Mouse (Mus musculus) right cerebral cortex, adult 18-20 months (tissue): ENCODE data around the gene Col9a2.

Source experiments
- DNase-seq: peaks from one replicate; pipeline ENCODE4 v3.0.0; 2022; ENCODE audit warnings: mixed read lengths

Gene Col9a2

DNA sequence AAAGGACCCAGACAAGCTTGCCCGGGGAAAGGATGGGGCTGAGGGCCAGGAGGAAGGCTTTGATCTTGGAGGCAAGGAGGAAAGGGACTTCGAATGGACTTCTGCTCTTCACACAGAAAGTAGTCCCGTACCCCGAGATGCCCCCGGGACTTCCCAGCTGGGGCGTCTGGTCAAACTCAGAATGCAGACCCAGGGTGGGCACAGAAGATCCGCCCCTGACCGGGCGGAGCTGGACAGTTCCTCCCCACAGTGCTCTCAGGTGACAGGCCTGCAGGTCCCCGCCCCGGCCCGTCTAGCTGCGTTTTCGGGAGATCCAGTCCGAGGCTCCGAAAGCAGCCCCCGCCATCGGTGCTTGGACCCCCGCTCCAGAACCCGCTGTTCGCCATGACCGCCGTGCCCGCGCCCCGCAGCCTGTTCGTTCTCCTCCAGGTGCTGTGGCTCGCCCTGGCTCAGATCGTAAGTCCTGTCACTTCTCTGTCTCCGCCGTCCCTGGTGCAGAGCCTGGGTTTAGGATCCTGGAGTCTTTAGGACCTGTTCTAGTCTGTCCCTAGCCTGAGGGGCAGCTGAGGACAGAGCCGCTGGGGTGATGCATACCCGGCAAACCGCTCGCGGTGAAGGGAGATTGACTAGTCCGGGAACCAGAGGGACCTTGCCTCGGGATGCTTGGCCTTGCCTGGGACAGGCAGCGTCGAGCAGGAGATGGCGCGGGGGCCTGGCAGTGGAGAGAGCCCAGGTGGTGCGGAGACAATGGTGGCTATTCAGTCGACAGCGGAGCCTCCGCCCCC lies at the start of gene Col9a2:
Col9a2 (plus strand) TSS at position 55 of the 785 bp plus-strand sequence.
- no peak for DNase-seq

DNA sequence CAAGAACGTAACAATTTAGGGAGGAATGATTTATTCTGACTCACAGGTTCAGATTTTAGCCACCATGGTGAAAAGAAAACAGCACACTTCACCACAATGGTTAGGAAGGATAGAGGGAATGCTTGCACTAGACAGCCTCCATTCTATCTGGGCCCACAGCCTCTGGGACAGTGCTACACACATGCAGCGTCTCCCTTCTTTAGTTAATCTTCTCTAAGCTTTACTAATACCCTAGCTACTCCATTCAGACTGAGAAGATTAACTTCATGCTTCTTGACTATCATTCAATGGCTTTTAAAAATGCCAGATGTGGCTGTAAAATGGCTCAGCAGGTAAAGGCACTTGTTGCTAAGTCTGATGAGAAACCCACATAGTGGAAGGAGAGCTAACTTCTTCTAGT lies 46.9 kb upstream of the Col9a2 start:
- no peak for DNase-seq

DNA sequence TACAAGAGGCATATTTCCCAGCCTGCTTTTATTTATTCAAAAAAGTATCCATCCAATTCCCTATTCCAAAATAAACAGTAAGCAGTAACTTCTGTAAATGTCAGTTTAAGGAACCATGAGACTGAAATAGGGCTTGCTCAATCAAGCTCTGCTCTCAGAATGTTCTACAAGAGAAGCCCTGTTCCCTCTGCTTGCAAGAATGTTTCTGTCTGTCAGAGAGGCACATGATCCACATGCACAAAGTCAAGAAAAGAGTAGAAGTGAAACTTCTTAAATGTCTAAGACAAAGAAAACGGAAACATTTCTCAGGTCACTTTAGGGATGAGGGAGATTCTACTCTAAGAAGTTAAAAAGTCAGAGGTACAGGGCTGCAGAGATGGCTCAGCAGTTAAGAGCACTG lies 46.2 kb upstream of the Col9a2 start:
- DNase-seq, result no peak

DNA sequence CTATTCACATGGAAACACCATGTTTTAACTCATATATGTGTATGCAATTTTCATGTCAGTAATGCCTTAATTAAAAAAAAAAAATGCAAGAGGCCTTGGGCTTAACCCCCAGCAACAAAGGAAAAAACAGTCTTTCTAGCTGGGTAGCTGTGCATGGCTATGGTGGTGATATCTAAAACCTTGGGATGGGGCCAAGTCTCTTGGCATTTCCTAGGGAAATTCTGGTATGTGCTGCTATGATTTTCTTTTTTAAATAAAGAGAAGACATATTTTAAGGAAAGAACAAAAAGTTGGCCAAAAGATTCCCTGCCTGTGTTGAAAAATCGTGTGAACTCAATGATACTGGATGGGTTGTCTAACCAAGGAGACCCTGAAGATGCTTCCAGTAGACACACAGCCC lies 43.3 kb upstream of the Col9a2 start:
- no peak for DNase-seq

DNA sequence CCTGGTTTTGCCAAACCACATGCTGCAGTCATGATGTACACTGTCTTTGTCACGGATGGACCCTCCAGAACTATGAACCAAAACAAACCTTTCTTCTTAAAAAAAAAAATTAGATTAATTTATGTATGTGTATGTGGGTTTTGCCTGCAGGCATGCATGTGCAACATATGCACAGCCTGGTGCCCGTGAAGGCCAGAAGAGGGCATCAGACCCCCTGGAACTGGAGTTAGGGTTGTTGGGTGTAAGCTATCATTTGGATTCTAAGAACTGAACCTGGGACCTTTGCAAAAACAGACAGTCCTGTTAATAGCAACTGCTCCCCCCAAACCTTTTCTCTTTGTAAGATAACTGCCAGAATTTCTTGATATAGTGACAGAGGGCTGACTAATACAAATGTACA lies 38.1 kb upstream of the Col9a2 start:
- no peak for DNase-seq

DNA sequence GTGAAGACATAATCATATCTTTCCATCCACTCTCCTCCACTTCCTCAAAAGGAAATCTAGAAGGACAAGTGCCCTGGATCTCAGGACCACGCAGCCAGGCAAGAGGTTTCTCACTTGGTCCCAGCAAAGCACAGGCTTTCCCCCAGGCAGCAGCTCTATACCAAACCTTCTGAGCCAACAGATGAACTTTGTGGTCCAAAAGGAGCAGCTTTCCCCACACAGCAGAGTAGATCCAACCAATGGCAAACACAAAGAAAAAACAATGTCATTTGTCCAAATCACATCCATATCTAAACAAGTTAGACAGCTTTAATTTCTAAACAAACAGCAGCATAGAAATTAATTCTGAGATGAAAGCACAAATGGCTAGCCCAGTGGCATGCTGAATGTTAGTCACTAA lies 37.5 kb upstream of the Col9a2 start:
- no peak for DNase-seq

DNA sequence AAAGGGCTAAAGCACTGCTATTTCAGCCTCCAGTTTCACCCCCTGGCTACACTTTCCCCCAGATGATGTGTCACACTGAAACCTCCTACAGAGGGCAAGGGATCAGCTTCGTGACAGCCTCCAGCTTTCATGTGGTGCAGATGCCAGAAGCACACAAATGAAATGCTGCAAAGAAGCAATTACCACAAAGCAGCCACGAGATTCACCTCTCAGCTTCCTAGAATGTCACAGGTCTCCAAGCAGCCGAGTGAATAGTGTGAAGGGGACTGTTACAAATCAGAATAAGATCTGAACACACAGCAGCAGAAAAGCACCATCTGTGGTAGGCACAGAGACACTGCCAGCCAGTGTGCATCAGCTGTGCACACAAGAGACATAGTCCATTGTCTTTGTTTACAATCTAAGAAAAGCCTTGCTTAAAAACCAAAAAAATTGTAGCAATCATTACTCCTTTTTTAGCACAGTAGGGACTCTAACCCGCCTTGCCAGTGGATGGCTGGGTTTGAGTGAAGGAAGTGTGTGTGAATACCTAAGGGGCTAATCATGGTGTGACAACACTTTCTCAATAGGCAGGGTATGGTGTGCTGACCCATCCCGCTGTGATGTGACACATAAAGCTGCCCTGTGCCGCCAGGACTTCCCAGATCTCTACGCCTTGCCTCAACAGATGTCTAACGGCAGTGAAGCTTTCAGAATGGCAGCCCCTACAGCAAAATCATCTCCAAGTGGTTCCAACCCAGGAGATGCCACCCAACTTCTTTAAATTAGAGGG lies 36.6 kb upstream of the Col9a2 start:
- DNase-seq, result no peak

DNA sequence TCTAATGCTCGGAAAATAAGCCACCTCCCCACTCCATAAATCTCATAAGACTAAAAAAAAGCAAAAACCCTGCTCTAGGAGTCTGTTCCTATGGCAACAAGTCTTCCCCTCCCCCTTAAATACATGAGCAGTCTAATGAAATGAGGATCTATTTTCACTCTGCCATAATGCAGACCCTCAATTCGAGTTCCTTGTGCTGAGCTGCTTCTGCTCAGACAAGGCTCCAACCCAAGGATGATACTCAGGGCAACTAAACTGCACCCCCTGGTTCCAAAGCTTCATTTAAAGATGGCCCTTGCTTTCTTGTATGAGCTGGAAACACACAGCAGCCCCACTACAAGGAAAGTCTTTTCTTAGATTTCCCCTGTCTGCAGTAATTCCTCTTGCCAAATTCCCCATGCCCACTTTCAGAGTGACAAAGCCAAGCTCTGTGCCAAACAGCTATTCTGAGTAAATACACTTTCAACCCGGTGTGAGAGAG lies 35.5 kb upstream of the Col9a2 start:
- no peak for DNase-seq

DNA sequence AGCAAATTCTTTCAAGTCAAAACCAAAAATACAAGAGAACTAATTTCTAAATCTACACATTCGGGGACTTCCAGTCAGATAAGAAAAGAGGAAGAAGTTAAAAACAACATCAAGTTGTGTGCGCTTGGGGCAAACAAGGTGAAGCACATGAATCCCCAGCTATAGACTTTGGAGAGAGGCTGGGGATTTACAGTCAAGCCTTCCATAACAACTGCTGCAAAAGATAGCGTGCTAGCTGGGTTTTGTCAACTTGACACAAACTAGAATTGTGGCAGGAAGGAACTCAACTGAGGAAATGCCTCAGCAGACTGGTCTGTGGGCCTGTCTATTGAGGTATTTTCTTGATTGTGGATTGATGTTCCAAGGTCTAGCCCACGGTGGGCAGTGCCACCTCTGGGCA lies 34.5 kb upstream of the Col9a2 start:
- no peak for DNase-seq

DNA sequence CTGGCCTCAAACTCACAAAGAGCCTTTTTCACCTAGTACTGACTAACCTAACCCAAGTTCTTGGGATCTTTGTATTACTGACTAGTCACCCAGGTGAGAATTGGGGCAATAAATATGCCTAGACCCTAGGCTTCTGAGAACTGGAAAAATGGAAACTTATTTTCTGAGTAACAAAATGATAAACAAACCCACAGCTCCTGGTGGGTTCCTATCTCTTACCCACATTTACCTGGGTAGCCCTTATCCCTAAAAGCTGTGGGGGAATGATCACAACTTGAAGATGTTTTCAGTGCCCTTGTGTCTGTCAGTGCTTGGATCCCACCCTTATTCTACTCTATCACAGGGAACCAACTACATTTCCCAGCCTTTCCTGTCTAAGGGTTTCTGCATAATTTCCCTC lies 32.2 kb upstream of the Col9a2 start:
- no peak for DNase-seq

DNA sequence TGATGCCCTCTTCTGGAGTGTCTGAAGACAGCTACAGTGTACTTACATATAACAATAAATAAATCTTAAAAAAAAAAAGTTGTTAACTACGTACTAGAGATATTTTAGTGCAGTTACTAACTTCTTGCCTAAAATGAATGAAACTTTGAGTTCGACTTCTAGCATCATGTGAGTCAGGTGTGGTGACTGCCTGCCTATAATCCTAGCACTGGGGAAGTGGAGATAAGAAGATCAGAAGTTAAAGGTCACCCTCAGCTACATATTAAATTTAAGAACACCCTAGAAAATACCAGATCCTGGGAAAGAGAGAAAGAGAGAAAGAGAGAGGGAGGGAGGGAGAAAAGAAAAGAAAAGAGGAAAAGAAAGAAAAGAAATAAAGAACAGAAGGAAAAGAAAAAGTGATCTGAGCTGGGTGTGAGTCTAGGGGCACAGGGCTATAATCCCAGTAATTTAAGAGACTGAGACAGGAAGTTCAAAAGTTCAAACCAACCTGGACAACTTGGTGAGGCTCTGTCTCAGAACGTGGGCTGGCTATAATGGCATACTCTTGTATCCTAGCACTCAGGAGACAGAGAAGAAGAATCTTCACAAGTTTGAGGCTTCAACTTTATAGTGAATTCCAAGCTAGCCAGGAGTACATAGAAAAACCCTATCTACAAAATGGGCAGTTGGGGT lies 31.0 kb upstream of the Col9a2 start:
- no peak for DNase-seq

DNA sequence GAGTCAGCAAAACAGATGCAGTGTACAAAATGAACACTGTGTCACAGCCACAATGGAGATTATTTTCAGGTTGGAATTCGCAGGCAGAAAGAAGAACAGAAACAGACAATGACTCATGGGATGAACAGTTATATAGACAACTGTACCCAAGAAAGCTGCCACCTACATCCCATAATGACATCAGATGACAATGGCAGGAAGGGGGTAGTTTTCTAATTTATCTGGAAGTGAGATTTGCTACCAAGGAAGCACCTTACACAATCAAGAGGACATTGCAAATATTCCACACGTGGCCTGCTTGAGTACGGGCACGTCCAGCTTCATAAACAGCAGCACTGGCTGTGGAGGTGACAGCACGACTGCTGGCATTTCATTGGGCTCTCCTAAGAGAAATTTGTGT lies 30.0 kb upstream of the Col9a2 start:
- DNase-seq, result peak; percentile 40

DNA sequence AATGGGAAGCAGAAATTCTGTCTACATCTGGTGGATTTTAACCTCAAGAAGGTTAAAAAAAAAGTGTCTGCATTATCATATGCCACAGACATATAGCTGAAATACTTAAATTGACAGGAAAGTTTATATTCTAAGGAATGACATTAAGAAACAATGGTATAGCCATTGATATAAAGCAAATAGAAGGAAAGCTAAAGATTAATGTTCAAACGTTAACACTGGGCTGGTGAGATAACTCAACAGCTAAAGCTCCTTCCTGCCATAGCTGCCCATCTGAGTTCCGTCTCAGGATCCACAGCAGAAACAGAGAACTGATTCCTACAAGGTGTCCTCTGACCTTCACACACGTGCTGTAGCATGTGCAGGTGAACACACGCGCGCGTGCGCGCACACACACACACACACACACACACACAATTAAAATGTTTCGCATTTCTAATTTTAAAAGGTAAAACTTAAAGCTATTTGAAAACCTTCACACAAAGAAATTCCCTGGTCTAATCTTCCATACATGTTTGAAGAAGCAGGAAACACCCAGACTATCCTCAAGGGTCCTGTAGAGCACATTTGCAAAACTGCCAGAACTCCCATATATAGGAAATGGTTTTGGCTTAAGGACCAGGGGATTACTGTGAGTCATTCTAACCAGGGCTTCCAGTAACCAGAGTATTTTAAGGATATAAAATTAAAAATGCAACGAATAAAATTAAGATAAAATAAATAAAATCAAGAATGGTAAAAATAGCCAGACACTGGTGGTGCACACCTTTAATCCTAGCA lies 28.2 kb upstream of the Col9a2 start:
- no peak for DNase-seq

DNA sequence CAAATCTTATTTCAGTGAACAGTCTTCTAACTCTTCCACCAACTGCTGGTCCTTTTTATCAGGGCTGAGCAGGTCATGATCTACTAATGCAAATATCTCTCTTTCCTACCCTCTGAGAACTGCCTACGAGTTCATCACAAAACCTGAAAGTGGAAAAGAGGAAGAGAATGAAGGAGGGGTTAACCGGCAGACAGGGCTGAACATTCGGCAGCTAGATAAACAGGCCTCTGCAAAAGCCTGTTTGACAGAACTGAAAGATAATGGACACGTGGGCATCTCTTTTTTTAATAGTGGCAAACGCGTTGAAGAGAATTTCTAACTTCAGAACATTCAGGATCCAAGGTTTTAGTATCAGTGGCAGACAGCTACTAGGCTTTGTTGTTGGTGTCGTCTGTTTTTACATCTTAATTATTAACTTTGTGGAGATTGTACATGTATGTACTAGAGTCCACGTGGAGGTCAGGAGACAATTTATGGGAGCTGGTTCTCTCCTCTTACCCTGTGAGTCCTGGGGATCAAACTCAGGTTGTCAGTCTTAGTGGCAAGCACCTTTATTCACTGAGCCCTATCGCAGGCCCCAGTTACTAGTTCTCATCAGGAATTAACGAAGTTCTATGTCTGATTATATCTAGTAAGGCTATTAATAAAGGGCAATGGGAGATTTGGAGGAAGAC lies 24.5 kb upstream of the Col9a2 start:
- DNase-seq, result no peak

DNA sequence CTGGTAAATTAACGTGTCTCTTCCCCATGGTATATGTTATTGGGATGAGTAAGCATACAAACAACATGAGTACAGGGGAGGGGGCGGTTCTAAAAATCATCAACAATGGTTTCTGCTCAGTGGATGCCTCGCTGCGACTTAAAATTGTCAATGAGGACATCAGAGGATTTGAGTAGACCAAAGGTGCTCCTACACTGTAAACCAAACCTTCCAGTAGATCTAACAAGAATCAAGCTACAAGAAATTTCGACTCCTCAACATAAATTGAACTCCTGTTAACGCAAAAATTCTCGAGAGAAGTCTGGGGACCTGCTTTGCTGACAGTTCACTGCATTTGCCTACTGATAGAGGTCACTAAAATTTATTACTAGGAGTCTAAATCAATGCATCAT lies 23.9 kb upstream of the Col9a2 start:
- no peak for DNase-seq

DNA sequence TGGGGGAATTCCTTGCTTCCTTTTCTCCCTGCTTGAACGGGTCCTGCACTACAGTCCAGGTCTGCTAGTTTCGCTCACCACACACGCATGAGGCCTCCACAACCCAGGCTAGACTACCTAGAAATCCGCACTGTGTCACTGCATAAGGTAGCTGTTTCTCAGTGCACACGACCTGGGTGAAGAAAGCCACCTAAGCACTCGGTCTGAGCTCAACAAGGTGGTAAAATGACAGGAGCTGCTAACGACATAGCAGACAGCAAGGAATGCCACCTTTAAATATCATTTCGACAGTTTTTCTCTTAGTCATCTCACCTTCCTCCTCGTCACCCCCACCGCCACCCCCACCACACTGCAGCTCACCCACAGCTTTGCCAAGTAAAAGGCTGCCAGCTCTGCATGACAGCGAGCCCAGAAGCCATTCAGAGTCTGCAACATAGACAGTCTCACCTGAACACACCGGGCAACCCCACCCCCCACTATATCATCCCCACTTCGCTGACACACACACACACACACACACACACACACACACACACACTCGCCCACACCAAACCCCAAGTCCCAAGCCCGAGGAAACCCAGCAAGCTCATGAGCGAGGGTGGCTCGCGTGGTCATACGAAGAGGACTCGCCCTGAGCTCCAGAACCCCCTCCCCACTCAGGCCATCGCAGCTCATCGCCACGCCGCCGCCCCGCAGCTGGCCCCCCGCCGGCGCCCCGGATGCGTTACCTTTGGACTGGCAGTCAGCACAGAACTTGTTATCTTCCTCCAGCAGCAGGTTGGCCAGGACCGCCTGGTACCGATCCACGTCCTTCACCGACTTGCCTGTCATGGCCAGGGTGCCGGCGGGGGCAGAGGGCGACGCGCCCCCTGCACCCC lies 22.9 kb upstream of the Col9a2 start:
- peak; percentile 64 for DNase-seq

DNA sequence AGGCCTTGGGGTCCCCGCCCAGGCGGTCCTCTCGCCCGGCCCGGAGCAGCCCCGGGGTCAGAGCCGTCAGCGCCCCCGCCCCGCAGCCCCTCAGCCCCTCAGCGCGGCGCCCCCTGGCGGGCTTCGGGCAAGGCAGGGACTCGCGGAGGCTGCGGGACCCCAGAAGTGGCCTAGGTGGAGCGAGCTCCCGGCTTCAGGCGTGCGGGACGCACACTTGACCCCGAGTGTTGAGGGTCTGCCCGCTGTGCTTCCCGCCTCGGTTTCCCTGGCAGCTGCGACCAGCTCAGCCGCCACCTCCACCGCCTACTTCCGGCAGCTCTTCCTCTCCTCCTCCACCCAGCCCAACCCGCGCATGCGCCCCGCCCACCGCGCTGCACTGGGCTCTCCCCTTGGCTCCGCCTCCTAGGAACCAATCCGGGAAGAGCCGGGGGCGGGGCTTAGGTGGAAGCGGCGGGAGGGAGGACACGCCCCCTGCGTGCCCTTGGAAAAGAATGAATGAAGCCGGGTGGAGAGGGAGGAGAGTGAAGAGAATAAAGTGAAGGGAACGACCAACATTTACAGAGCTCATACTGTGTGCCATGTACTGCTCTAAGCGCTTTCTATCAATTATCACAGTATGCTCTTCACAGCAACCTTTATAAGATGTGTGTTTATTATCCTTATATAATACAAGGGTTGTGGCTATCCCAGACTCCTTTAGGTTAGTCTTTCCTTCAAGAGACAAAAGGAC lies 22.1 kb upstream of the Col9a2 start, which contains the start of gene Smap2:
Smap2 (minus strand) TSS at position 320 of the 730 bp plus-strand sequence.
- DNase-seq, result peak; percentile 99

DNA sequence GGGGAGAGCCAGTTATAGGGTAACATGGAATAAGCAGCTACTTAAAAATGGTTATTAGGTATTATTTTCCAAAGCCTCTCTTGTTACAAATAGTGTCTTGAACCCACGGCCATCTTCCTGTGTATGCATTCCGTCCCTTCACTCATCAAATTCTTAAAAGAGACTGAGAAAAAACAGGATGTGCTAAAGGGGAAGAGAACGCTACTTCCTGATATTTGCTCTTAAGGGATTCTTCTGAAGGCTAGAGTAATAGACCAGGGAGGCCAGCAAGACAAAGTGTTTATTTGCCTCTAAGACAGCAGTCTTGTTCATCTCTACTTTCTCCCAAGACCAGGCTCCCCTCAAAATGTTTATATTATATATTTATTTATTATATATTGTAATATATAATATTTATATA lies 20.9 kb upstream of the Col9a2 start:
- DNase-seq, result no peak

DNA sequence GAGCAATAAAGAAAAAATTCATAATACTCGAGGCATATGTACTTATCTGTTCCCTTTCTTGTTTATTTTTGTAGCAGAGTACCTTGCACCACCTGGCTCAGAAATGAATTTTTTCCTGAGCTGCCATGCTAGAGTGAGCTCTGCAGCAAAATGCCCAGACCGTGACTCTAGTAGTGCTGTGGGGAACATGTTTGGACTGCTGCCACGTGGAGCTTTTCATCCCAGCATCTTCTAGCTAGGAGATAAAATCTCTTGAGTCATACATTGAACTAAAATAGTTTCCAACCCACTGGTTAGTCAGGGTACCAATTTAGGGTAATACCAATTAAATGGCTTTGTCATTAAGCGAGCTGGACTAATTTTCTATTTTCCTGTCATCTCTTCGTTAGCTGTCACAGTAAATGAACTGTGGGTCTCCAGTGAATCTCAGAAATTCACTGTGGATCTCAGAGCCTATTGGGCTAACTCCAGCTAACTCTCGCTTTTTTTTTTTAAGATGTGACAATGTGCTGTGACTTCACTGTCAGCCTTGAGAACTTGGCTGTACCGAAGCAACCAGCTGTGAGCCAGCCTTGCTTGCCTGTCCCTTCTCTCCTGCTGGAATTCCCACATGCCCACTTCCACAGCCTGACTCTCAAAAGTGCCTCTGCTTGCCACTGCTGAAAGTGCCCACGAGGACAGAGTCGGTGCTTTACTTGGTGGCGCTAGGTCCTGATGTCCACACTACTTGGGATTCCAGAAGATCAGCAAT lies 19.0 kb upstream of the Col9a2 start:
- DNase-seq, result peak; percentile 79

DNA sequence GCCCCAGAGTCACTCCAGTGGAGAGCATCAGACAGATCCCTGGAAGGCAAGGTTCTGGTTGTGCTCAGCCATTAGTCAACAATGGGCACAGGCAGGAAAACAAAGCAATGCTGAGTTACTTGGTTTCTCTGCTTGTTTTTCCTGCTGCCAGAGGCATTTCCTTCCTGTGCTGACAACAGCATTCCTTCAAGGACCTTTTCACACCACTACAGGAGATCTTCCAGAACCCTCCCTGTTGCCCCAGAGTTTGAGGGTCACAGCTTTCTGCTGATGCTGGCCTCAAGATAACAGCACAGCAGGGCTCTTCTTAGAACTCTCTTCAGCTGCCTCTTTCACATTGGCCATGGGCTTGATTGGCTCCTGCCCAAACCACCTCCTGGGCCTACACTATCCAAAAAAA lies 17.3 kb upstream of the Col9a2 start:
- no peak for DNase-seq
